Mouse (Mus musculus): ENCODE measurements around the gene Igsf3.

Igsf3 gene

DNA sequence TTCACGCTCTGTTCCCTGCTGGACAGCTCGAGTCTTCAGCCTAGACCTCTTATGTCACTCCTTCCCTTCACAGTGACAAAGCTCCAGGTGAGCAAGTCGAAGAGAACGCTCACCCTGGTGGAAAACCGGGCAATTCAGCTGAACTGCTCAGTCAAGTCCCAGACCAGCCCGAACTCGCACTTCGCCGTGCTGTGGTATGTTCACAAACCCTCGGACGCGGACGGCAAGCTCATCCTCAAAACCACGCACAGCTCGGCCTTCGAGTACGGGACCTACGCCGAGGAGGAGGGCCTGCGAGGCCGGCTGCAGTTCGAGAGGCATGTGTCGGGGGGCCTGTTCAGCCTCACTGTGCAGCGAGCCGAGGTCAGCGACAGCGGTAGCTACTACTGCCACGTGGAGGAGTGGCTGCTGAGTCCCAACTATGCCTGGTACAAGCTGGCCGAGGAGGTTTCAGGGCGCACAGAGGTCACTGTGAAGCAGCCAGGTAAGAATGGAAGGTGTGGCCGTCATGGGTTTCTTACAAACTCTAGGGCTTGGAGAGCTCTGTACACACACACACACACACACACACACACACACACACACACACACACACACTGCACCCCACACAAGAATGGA lies 74.0 kb downstream of the Igsf3 start:
- no peak for DNase-seq (ENCODE audit: low spot score)

DNA sequence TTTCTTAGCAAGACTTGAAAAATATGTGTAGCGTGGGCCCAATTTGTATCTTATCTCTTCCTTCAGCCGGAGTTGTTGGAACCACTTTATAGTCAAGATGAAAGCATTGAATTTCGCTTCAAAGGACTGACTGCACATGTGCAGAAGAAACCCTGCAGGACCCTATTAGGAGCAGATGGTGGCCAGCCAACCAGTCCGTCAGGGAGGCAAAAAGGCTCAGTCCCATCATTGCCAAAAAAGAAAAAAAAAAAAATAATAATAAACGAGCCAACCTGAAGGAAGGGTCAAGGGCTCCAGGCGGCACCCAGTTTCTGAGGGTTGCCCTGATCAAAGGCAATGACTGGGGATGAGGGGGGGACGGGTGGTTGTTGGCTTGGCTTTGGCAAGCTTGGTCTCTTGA lies 83.7 kb downstream of the Igsf3 start:
- no peak for DNase-seq (ENCODE audit: low spot score)

- DNase-seq (ENCODE audit: low spot score) = no peak
Observed at GRCm38 (mm10) chr3:101461046-101461445, 84.2 kb downstream of the Igsf3 start.

DNA sequence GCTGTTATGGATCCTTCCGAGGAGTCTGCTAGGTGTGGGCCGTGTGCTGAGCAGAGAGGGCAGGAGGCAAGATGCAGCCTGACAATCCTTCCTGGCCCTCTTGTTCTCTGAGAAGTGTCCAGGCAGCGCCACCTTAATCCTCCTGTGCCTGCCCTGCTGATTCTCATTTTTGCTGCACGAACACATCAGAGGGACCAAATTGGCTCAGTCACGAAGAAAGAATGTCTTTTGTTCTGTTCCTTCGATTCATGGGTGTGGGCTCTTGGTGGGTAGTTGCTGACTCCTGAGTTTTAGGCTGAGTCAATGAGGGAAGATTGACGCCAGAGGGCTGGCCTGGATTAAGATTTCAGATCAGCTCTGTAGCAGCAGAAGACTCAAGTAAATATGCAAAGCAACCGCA lies 84.9 kb downstream of the Igsf3 start:
- no peak for DNase-seq (ENCODE audit: low spot score)

DNA sequence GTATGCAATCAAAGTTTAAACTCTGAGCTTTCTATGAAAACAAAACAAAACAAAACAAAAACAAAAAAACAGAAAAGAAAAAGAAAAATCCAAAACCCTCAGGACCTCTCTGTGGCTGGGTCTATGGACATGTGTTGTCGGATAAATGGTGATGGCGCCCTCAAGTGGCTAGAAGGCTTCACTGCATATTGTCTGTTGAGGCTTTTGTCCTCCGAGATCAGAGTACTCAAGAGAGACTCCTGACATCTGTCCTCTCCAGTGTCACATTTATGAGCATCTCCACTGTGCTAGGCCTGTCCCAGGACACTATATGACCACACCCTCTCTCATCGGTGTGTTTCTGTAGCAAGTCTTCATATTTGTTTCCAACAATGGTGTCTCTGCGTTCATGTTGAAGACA lies 85.4 kb downstream of the Igsf3 start:
- peak; percentile 95 for DNase-seq (ENCODE audit: low spot score)

DNA sequence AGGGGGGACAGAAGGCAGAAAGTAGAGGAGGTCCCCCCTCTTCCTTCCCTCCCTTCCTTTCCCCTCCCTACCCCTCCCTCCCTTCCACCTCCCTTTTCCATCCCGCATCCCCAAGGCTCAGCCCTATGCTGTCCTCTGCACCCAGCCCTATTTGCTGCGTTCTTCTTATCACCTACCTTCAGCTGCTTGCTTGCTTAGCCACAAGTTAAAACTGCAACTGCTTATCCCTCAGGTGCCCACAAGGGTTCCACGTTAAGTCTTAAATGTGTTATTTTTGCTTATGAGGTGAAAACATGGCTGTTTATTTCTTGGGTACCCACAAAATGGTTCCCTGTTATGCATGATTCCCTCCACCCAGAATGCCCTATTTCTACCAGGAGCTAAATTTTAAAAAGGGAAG lies 86.6 kb downstream of the Igsf3 start:
- no peak for DNase-seq (ENCODE audit: low spot score)

GRCm38 (mm10) chr3:101469675-101470074 lies 92.8 kb downstream of the Igsf3 start:
- DNase-seq (ENCODE audit: low spot score) = no peak

DNA sequence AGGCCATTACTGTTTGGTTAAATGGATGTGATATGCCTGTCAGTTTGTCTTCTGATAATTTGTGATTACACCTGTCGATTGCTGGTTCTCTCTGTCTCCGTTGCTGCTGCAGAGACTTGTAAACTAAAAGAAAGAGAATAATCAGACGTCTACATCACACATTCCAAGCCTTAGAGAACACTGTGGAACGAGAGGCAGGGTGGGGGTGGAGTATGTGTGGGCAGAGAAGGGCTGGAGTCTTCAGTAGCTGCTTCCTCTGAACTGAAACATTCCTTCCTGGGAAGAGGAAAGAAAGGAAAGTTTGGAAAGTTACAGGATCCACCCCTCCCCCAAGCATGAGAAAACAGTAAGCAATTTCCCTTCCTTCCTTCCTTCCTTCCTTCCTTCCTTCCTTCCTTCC lies 95.0 kb downstream of the Igsf3 start:
- DNase-seq (ENCODE audit: low spot score) = no peak

DNA sequence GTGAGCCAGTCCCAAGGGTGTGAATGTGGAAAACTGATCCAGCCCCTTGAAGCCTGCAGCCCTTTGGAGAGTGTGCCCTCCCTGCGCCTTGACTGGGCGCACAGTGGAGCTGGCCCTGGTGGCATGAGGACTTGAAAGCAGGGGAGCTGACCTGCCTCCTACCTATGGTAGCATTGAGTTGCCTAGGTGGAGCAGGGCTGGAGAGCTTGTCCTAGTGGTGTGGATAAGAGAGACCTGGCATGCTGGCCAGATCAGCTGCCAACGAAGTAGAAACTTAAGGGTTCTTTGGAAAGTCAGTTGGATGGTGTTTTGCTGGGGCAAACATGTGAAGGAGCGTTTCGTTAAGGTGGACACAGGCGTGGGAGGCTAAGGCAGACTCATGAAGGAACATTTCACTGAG lies 105.1 kb downstream of the Igsf3 start:
- DNase-seq (ENCODE audit: low spot score) = no peak

DNA sequence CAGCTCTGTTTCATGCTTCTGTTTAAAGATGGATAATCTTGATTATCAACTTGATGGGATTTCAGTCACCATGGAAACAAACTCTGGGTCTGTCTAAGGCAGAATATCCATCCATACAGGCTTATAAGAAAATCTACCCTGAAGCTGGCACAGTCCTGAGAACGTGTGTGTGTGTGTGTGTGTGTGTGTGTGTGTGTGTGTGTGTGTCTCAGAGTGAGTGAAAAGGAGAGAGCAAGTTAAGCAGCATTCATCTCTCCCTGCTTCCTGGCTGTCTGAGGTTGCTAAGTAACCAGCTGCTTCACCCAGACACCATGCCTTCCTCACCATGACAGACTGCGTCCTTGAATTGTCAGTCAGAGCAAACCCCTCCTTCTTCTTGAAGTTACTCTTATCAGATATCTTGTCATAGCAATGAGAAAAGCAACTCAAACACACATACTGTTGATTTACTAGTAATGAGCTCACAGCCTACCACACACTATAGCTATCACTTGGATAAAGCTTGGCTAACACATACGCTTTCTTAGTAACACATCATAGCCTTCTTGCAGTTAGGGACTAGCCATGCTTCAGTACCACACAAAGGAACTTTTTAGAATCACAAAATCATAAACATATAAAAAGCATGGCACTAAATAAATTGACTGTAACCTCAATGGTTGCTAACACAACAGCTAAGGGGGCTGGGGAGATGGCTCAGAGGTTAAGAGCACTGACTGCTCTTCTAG lies 106.5 kb downstream of the Igsf3 start:
- no peak for DNase-seq (ENCODE audit: low spot score)

DNA sequence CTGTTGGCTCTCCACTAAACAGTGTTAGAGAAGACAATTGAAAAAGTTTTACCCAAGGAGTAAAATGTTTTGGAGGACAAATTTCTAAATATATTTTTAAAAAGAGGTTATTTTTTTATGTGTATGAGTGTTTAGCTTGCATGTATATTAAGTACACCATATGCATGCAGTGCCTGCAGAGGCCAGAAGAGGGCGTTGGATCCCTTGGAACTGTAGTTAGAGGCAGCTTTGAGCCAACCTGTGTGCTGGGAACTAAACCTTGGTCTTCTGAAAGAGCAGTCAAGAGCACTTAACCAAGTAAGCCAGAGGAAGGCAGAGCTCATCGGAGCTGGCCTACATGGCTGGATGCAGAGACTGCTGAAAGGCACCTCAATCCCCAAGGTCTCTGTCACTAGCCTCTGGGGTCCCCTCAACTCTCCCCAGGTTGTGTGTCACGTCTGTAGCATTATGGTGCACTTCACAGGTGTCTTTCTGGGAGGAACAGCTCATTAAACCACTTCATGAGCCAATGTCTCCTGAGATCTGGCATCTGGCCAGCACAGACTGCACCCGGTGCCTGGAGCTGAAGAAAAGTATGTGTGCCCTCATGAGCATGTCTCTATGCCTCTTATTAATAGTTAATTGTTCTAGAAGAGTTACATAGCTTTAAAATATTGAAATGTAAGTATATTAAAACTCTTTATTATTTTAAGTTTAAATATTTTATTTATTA lies 109.3 kb downstream of the Igsf3 start:
- no peak for DNase-seq (ENCODE audit: low spot score)

DNA sequence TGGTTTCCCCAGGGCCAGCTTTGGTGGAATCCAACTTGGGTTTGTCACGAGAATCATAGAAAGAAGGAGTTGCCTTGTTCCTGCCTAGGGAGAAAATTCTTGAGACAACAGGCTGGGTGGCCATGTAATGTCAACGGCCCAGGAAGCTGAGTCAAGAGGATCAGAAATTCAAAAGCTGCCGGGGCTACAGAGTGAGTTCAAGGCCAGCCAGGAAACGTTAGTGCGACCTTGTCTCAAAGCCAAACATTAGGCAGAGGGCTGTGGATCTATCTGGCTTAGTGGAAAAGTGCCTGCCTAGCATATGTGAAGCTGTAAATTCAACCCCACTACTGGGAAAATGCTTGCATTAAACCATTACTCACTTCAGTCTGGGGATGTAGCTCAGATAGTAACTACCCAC lies 110.6 kb downstream of the Igsf3 start:
- DNase-seq (ENCODE audit: low spot score) = no peak

GRCm38 (mm10) chr3:101488204-101488603 lies 111.3 kb downstream of the Igsf3 start:
- DNase-seq (ENCODE audit: low spot score) = no peak

- DNase-seq (ENCODE audit: low spot score) = no peak
Observed at GRCm38 (mm10) chr3:101490515-101490914, 113.6 kb downstream of the Igsf3 start.

DNA sequence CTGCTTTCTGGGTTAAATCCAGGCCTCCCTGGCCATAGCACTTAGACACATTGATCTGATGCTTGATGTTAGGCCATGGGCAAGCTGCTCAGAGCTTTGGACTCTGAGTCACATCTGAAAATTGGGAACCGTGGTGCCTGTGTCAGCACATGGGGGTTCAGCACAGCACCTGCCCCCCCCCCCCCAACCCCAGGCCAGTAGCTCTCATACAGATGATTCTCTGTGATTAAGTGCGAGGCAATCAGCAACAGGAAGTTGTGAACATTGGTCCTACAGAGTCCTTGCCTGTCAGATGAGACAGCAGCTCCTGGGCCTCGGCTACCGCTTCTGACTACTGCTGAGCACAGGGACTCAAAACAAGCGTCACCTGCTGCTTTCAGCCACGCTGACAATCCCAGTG lies 116.0 kb downstream of the Igsf3 start:
- no peak for DNase-seq (ENCODE audit: low spot score)

DNA sequence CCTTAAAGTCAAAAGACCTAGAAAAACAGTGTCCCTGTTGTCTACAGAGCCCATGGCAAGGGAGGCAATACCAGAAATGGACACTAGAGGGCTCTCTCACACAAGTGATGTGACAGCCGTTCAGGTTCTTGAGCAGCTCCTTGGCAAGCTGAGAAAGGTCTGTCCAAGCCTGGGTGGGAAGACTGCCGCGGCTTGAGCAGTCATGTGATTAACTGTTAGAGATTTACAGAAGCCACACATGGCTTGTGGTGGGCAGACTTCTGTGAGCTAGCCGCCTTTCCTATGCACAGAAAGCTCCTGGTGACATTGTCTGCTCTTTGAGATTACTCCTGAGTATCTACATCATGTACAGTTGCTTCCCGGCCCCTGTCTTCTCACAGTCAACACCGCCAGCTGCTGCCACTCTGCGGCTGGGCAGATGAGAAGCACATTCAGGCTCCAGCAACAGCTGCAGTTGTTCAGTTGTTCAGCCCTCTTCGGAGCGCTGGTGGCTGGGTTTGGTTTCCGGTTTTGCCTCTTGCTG lies 117.1 kb downstream of the Igsf3 start:
- peak; percentile 97 for DNase-seq (ENCODE audit: low spot score)

- no peak for DNase-seq (ENCODE audit: low spot score)
Observed at GRCm38 (mm10) chr3:101497432-101498030, 120.6 kb downstream of the Igsf3 start.

DNA sequence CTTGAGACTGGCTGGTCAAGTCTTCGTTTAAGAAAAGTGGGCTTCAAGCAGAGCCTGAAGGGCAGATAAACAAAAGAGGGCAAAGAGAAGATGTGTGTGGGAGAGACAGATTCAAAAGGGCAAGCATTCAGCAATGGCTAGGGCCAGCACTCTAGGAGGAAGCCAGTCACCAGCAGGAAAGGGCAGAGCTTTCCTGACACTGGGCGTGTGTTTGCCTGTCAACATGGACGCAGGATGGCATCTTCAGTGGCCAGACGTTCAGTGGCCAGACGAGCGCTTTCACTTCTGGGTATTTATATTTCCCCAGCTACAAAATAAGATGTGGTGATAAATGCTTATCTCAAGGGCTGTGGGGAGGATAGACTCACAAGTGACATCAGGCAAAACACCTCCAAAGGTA lies 123.0 kb downstream of the Igsf3 start:
- DNase-seq (ENCODE audit: low spot score) = no peak

DNA sequence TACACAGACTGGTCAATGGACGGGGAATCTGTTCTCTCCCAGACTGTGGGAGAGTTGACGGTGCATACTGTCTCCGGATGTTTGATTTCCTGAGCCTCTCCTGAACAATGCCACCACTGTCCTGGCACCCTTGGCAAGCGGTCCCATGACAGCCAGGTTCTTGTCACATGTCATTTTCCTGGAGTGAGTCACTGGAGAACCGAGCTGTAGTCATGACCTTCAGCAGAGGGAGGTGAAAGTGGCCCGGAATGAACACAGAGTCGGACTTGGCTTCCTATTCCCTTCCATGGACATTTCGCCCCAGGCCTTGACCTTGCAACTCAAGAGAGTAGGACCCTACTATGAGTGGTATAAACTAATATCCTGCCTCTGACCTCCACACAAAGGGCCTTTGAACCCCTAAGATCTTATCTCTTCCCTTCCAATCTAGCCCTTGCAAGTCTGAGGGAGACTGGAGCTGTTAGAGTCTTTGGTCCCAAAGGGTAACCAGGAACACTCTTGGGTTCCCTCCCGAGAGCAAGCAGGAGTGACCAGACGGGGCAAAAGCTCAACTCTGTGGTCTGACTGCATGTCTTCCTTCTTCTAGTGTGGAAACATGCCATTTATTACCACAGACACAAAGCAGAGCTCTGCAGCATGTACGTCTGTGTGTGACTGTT lies 123.6 kb downstream of the Igsf3 start:
- no peak for DNase-seq (ENCODE audit: low spot score)

DNA sequence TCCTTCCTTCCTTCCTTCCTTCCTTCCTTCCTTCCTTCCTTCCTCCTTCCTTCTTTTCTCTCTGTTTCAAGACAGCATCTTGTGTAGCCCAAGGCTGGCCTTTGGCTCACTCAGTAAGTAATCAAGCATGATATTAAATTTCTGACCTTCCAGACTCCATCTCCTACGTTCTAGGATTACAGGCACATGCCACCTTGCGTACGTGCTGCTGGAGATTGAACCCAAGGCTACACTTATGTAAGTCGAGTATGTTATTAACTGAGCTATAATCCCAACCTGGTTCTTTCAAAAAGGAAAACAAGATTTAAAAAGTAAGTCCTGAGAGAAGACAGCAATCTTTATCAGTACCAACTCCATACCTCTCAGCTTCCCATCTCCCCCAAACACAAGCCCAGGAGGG lies 124.7 kb downstream of the Igsf3 start:
- no peak for DNase-seq (ENCODE audit: low spot score)

- DNase-seq (ENCODE audit: low spot score) = no peak
Observed at GRCm38 (mm10) chr3:101502086-101502760, 125.3 kb downstream of the Igsf3 start.

DNA sequence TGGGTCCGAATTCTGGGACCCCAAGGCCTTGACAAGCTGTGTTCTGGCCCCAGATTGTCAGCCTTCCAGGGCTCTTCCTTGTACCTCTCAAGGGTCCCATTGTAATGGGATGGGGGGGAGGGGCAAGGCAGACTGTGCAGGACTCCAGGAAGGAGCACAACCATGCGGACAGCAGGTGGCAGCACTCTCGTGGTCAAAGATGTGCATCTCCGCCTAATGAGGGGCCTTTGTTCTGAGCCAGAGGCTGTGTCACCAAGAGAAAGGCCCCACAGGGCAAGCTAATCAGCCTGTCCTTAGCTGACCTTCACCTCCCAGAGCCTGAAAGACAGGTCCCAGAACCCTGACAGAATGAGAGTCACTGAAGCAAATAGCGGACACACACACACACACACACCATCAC lies 129.3 kb downstream of the Igsf3 start:
- DNase-seq (ENCODE audit: low spot score) = peak; percentile 95

Measured in embryo, embryonic 10.5 days (tissue).